27 mouse cellular contexts compared by ENCODE assay signal in the genomic region with DNA sequence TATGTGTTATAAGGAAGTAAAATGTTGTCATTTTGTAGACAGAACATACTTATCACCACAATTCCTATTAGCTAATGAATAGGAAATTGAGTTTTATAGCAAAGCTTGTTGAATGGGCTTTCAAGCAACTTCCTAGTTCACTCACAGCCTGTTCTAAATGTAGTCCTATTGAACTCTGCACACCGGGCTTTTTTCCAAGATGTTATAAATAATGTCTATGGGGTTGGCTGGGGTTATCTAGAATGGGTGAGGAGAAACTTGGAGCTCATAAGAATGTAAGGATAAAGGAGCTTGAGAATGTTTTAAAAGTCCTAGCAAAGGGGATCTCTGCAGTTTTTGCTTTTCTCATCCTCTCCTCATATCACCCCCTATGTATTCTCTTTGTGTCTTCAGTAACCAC.
DNase-seq lines count a peak whose midpoint lies in the region; ATAC-seq and TF ChIP-seq lines count a peak whose summit lies in the region.
"Had no signal": no experiment of that assay in that cellular context is flagged by ENCODE, and none has a peak within 500 bp of the region (broad histone marks: within the 10 kb centered on the region; RNA-seq: fewer than 3 reads in every experiment).

No protein-coding gene starts in this region.

- H3K4me3 ChIP-seq in kidney, embryonic 14.5 days (ENCODE audit: low read length), result no peak overlapping the region
- H3K4me3 ChIP-seq in midbrain, embryonic 11.5 days (ENCODE audit: low read depth, low read length), result no peak overlapping the region
- no peak overlapping the region for H3K4me3 ChIP-seq in midbrain, embryonic 16.5 days (ENCODE audit: low read depth, low read length)
- H3K4me3 ChIP-seq in hindbrain, postnatal 0 days (ENCODE audit: low read length), result no peak overlapping the region
- H3K4me3 ChIP-seq: embryonic facial prominence, embryonic 10.5 days; embryonic facial prominence, embryonic 15.5 days; forebrain, embryonic 12.5 days; heart, embryonic 13.5 days; hindbrain, embryonic 12.5 days; left cerebral cortex, adult 2 months; limb, embryonic 13.5 days; megakaryocyte, embryonic 14.5 days; midbrain, embryonic 13.5 days had no signal

- no peaks in the 10 kb centered on the region for H3K4me1 ChIP-seq in kidney, embryonic 14.5 days (ENCODE audit: control insufficient read depth, insufficient read depth, low read length)
- no peaks in the 10 kb centered on the region for H3K4me1 ChIP-seq in midbrain, embryonic 11.5 days (ENCODE audit: control insufficient read depth, insufficient read depth, low read length)
- H3K4me1 ChIP-seq in midbrain, embryonic 16.5 days (ENCODE audit: control insufficient read depth, insufficient read depth, low read length), result 0 out of 2 replicates have a peak, but pooled peaks cover 2% of the 10 kb centered on the region
- no peaks in the 10 kb centered on the region for H3K4me1 ChIP-seq in hindbrain, postnatal 0 days (ENCODE audit: insufficient read depth, low read length)
- H3K4me1 ChIP-seq: embryonic facial prominence, embryonic 10.5 days; embryonic facial prominence, embryonic 15.5 days; hindbrain, embryonic 12.5 days; limb, embryonic 13.5 days; megakaryocyte, embryonic 14.5 days had no signal

- no peak for TF ChIP-seq CTCF in hindbrain, postnatal 0 days (IDR thresholded peaks at IDR 0.05; ENCODE audit: low read depth)

- peak; percentile 14 to 27 for DNase-seq in heart, adult 18-20 months
- DNase-seq in heart, postnatal 36 days, result no peak
- DNase-seq in kidney, adult 11 months, result no peak
- DNase-seq in midbrain, embryonic 11.5 days (ENCODE audit: low spot score, missing footprints), result peak; percentile 21
- no peak for DNase-seq in hindbrain, postnatal 0 days (ENCODE audit: low spot score)
- DNase-seq: cerebellum, adult 8-10 months; cerebellum, postnatal 25 days; gastrocnemius, postnatal 10 days; heart, postnatal 14 days; lung, postnatal 4 days; thymus, adult 2 months; thymus, postnatal 36 days had no signal

- 47% methylated on average over 1 of the region's 1 CpGs for WGBS in kidney, embryonic 14.5 days
- 85% methylated on average over 1 of the region's 1 CpGs for WGBS in midbrain, embryonic 11.5 days
- 79% methylated on average over 1 of the region's 1 CpGs for WGBS in midbrain, embryonic 16.5 days
- WGBS in hindbrain, postnatal 0 days, result 85% methylated on average over 1 of the region's 1 CpGs

- H3K36me3 ChIP-seq in kidney, embryonic 14.5 days (ENCODE audit: control insufficient read depth, insufficient read depth, low read length), result no peaks in the 10 kb centered on the region
- H3K36me3 ChIP-seq in midbrain, embryonic 11.5 days (ENCODE audit: control insufficient read depth, insufficient read depth, low read length), result no peaks in the 10 kb centered on the region
- H3K36me3 ChIP-seq in midbrain, embryonic 16.5 days (ENCODE audit: control insufficient read depth, insufficient read depth, low read length), result no peaks in the 10 kb centered on the region
- no peaks in the 10 kb centered on the region for H3K36me3 ChIP-seq in hindbrain, postnatal 0 days (ENCODE audit: insufficient read depth, low read length)
- H3K36me3 ChIP-seq: embryonic facial prominence, embryonic 10.5 days; embryonic facial prominence, embryonic 15.5 days; forebrain, embryonic 12.5 days; heart, embryonic 13.5 days; hindbrain, embryonic 12.5 days; limb, embryonic 13.5 days; midbrain, embryonic 13.5 days had no signal

- no peaks in the 10 kb centered on the region for H3K9me3 ChIP-seq in kidney, embryonic 14.5 days (ENCODE audit: control insufficient read depth, low read length)
- no peaks in the 10 kb centered on the region for H3K9me3 ChIP-seq in midbrain, embryonic 11.5 days (ENCODE audit: control insufficient read depth, low read length)
- no peaks in the 10 kb centered on the region for H3K9me3 ChIP-seq in midbrain, embryonic 16.5 days (replicated peaks; ENCODE audit: control insufficient read depth, low read length, poor library complexity, severe bottlenecking)
- no peaks in the 10 kb centered on the region for H3K9me3 ChIP-seq in hindbrain, postnatal 0 days (ENCODE audit: low read length)
- H3K9me3 ChIP-seq: embryonic facial prominence, embryonic 10.5 days; embryonic facial prominence, embryonic 15.5 days; forebrain, embryonic 12.5 days; heart, embryonic 13.5 days; hindbrain, embryonic 12.5 days; limb, embryonic 13.5 days; megakaryocyte, embryonic 14.5 days; midbrain, embryonic 13.5 days had no signal

- H3K9ac ChIP-seq in kidney, embryonic 14.5 days (ENCODE audit: low read depth, low read length), result no peak overlapping the region
- H3K9ac ChIP-seq in midbrain, embryonic 11.5 days (ENCODE audit: low read length), result no peak overlapping the region
- no peak overlapping the region for H3K9ac ChIP-seq in midbrain, embryonic 16.5 days (ENCODE audit: low read depth, low read length)
- no peak overlapping the region for H3K9ac ChIP-seq in hindbrain, postnatal 0 days (replicated peaks; ENCODE audit: low read length)
- H3K9ac ChIP-seq: embryonic facial prominence, embryonic 15.5 days; forebrain, embryonic 12.5 days; heart, embryonic 13.5 days; hindbrain, embryonic 12.5 days; limb, embryonic 13.5 days; midbrain, embryonic 13.5 days had no signal

- ATAC-seq in kidney, embryonic 14.5 days (ENCODE audit: low FRiP score, low TSS enrichment), result 0 out of 2 replicates have a peak, but pooled peaks have one; percentile 57
- ATAC-seq in midbrain, embryonic 11.5 days (ENCODE audit: low FRiP score), result no peak
- ATAC-seq in midbrain, embryonic 16.5 days, result no peak
- ATAC-seq in hindbrain, postnatal 0 days, result no peak
- ATAC-seq: intestine, embryonic 16.5 days; lung, postnatal 0 days; midbrain, embryonic 13.5 days; Patski had no signal

- intact Hi-C loops in heart, postnatal 36 days (cut with DNase I), result no loop called here

- no peak overlapping the region for H3K4me2 ChIP-seq in kidney, embryonic 14.5 days (replicated peaks; ENCODE audit: low read depth, low read length)
- no peak overlapping the region for H3K4me2 ChIP-seq in midbrain, embryonic 11.5 days
- no peak overlapping the region for H3K4me2 ChIP-seq in midbrain, embryonic 16.5 days (ENCODE audit: low read length)
- no peak overlapping the region for H3K4me2 ChIP-seq in hindbrain, postnatal 0 days (ENCODE audit: low read depth, low read length)
- H3K4me2 ChIP-seq: embryonic facial prominence, embryonic 15.5 days; forebrain, embryonic 12.5 days; heart, embryonic 13.5 days; hindbrain, embryonic 12.5 days; limb, embryonic 13.5 days; liver, embryonic 11.5 days; midbrain, embryonic 13.5 days had no signal

- H3K27me3 ChIP-seq in kidney, embryonic 14.5 days (ENCODE audit: control insufficient read depth, insufficient read depth, low read length), result no peaks in the 10 kb centered on the region
- H3K27me3 ChIP-seq in midbrain, embryonic 11.5 days (ENCODE audit: control insufficient read depth, insufficient read depth, low read length), result no peaks in the 10 kb centered on the region
- no peaks in the 10 kb centered on the region for H3K27me3 ChIP-seq in midbrain, embryonic 16.5 days (ENCODE audit: control insufficient read depth, insufficient read depth, low read depth, low read length)
- H3K27me3 ChIP-seq in hindbrain, postnatal 0 days (ENCODE audit: insufficient read depth, low read length), result no peaks in the 10 kb centered on the region
- H3K27me3 ChIP-seq: embryonic facial prominence, embryonic 15.5 days; forebrain, embryonic 12.5 days; heart, embryonic 13.5 days; hindbrain, embryonic 12.5 days; limb, embryonic 13.5 days; megakaryocyte, embryonic 14.5 days; midbrain, embryonic 13.5 days; Patski had no signal

- H3K27ac ChIP-seq in kidney, embryonic 14.5 days (ENCODE audit: low read depth, low read length), result peak overlapping the region; percentile 47; the same call in 1 of the 2 replicates
- H3K27ac ChIP-seq in midbrain, embryonic 11.5 days (ENCODE audit: low read depth, low read length), result no peak overlapping the region
- H3K27ac ChIP-seq in midbrain, embryonic 16.5 days (ENCODE audit: low read length), result no peak overlapping the region
- no peak overlapping the region for H3K27ac ChIP-seq in hindbrain, postnatal 0 days
- H3K27ac ChIP-seq: embryonic facial prominence, embryonic 10.5 days; embryonic facial prominence, embryonic 15.5 days; forebrain, embryonic 12.5 days; heart, embryonic 13.5 days; hindbrain, embryonic 12.5 days; left cerebral cortex, adult 2 months; limb, embryonic 13.5 days; midbrain, embryonic 13.5 days had no signal

Comparison
In these comparisons a context has a peak if more than half of its experiments do, and no peak if none do; other contexts are left out.
1. DNase-seq: peak in heart, adult 18-20 months (2 of 2) and midbrain, embryonic 11.5 days (single experiment); none in heart, postnatal 36 days (0 of 2), kidney, adult 11 months (single experiment) and hindbrain, postnatal 0 days (single experiment).